Mouse (Mus musculus) ES-E14 (cell line): ENCODE data around the gene Morn4. TPM values are rescaled to one million over a fixed set of nuclear protein-coding genes. Genes with fewer than 3 reads are reported as not detected.

Experiments
- DNase-seq: peaks from one replicate; pipeline ENCODE4 v3.0.0-alpha.2; 2013; ENCODE audit warnings: low read depth, low spot score
- H3K27ac ChIP-seq: 2 replicates; pipeline ENCODE4 v1.5.1; 2012; ENCODE audit warnings: low read depth, mild to moderate bottlenecking, low read length, moderate library complexity, mixed read lengths; ENCODE audit not compliant: poor library complexity, insufficient read depth, severe bottlenecking
- H3K36me3 ChIP-seq: 2 replicates; pipeline ENCODE4 v1.6.1; 2012; ENCODE audit warnings: mild to moderate bottlenecking, low read length, moderate library complexity, mixed read lengths; ENCODE audit not compliant: control insufficient read depth, poor library complexity, insufficient read depth, severe bottlenecking
- H3K4me1 ChIP-seq, 2 experiments: fragments of 150-350 bp in 1 of 2; sonication (generic) in 1 of 2; 2 replicates each; pipeline ENCODE4 v1.6.1; 2012; ENCODE audit warnings: low read length in 2 of 2, mild to moderate bottlenecking in 1 of 2, mixed read lengths in 1 of 2; ENCODE audit not compliant: control insufficient read depth in 2 of 2, insufficient read depth in 2 of 2, poor library complexity in 1 of 2
- H3K4me3 ChIP-seq, 2 experiments: fragments of 150-350 bp in 1 of 2; sonication (generic) in 1 of 2; 2 replicates each; pipeline ENCODE4 v1.5.1; 2012; ENCODE audit warnings: low read length in 2 of 2, low read depth in 1 of 2, mild to moderate bottlenecking in 1 of 2, mixed read lengths in 1 of 2; ENCODE audit not compliant: insufficient read depth in 1 of 2, poor library complexity in 1 of 2, severe bottlenecking in 1 of 2
- H3K9ac ChIP-seq: 2 replicates; pipeline ENCODE4 v1.6.1; 2012; ENCODE audit warnings: low read depth, mild to moderate bottlenecking, low read length, mixed read lengths; ENCODE audit not compliant: poor library complexity, insufficient read depth, severe bottlenecking
- H3K9me3 ChIP-seq: fragments of 150-350 bp; sonication (generic); 2 replicates; pipeline ENCODE4 v1.6.1; 2012; ENCODE audit warnings: low read depth, mild to moderate bottlenecking, low read length; ENCODE audit not compliant: control insufficient read depth, insufficient read depth
- CHD2 ChIP-seq: IDR thresholded peaks from 2 replicates; pipeline ENCODE4 v1.6.1; 2014; ENCODE audit warnings: mild to moderate bottlenecking, low read depth, low read length, inconsistent platforms
- HCFC1 ChIP-seq: IDR thresholded peaks from 2 replicates; pipeline ENCODE4 v1.6.1; 2012; ENCODE audit warnings: low read length, inconsistent platforms, borderline replicate concordance; ENCODE audit not compliant: insufficient read depth
- MAFK ChIP-seq: IDR thresholded peaks from 2 replicates; pipeline ENCODE4 v1.6.1; 2014; ENCODE audit warnings: mild to moderate bottlenecking, low read depth, low read length, inconsistent platforms; ENCODE audit not compliant: insufficient read depth
- ZC3H11A ChIP-seq: IDR thresholded peaks from 2 replicates; pipeline ENCODE4 v1.6.1; 2012; ENCODE audit warnings: low read depth, mild to moderate bottlenecking, inconsistent platforms, low read length, borderline replicate concordance
- ZNF384 ChIP-seq: IDR thresholded peaks from 2 replicates; pipeline ENCODE4 v1.6.1; 2012; ENCODE audit warnings: low read depth, low read length, inconsistent platforms
- in situ Hi-C, 2 experiments: fragments of 600-800 bp; cut with MboI; formaldehyde crosslinking; loops; one replicate each; pipeline ENCODE4 v1.15.1; 2025; ENCODE audit warnings: low sequenced_read_pairs in 2 of 2, inconsistent platforms in 1 of 2; ENCODE audit not compliant: unreplicated experiment in 2 of 2
- total RNA-seq: library from RNA; depleted of rRNA; stranded (reverse); fragments of 300-350 nt; gene quantifications from 2 replicates; pipeline ENCODE4 v1.2.3, GENCODE M21; 2012; rRNA removed

The Morn4 gene
- 2.9 and 3.1 TPM in 2 replicates for total RNA-seq

DNA sequence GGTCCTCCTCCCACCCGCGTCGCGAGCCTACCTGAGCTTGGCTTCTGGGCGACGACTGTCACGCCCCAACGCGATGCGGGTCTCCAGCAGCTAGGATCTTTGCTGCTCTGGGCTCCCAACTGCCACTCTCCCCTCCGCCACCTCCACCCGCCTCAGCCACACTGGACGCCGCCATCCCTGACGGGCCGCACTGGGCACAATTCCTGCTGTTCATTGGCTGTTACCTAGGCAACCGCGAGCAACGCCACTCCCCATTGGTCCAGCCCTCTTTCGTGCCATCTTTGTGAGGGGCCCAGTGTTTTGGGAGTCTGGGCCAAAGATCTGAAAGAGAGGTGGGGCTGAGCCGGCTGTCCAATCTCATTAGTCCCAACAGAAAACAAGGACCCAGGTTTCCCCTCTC, at the start of gene Morn4:
Gene Morn4, minus strand, starts transcription at position 192 of the 400 bp plus-strand sequence.
- TF ChIP-seq MAFK, result no peak
- peak; percentile 71 for TF ChIP-seq CHD2
- TF ChIP-seq ZC3H11A, result no peak
- peak; percentile 60; the same call in 1 of the 2 replicates for TF ChIP-seq HCFC1
- in situ Hi-C loops, result no loop called here
- no peak within 1 kb of the TSS for H3K27ac ChIP-seq
- no peaks in the 10 kb centered on the region for H3K4me1 ChIP-seq
- peak; percentile 89 for DNase-seq
- no peaks in the 10 kb centered on the region for H3K9me3 ChIP-seq
- peak within 1 kb of the TSS; percentile 81 for H3K9ac ChIP-seq
- H3K36me3 ChIP-seq, result no peaks in the 10 kb centered on the region
- peak within 1 kb of the TSS; percentile 82 to 84 for H3K4me3 ChIP-seq

DNA sequence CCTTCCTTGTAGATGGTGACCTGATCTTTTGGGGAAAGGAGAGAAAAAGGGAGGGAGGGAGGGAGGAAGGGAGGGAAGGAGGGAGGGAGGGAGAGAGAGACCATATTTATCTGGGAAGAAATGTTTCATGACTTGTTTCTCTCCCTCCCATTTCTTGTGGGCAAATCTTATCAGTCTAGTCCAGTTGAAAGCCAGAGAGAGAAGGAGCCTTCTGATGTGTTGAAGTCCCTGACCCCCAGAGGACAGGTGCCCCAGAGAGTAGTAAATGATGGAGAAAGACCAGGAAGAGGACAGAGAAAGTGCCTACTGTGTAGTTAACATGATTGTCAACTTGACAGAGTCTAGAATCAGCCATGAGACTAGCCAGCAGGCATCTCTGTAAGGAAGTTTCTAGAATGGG, 48.9 kb upstream of the Morn4 start:
- in situ Hi-C loops, result no loop called here
- no peak for DNase-seq
- no peak overlapping the region for H3K9ac ChIP-seq
- H3K9me3 ChIP-seq, result no peaks in the 10 kb centered on the region
- no peaks in the 10 kb centered on the region for H3K36me3 ChIP-seq
- peaks cover 16 to 39% of the 10 kb centered on the region in 2 experiments; a peak in 3 of 4 replicates for H3K4me1 ChIP-seq
- no peak overlapping the region for H3K4me3 ChIP-seq
- H3K27ac ChIP-seq, result peak overlapping the region; percentile 93; the same call in 1 of the 2 replicates
- TF ChIP-seq ZNF384, result no peak
- TF ChIP-seq MAFK, result no peak
- no peak for TF ChIP-seq HCFC1
- TF ChIP-seq ZC3H11A, result no peak
- TF ChIP-seq CHD2, result no peak

- peaks cover 4% of the 10 kb centered on the region; the same call in 1 of the 2 replicates for H3K36me3 ChIP-seq
- peaks cover 26 to 33% of the 10 kb centered on the region in 2 experiments for H3K4me1 ChIP-seq
- peak overlapping the region; percentile 26; the same call in 1 of the 2 replicates for H3K9ac ChIP-seq
- peak overlapping the region; percentile 87; the same call in 1 of the 2 replicates for H3K27ac ChIP-seq
- H3K9me3 ChIP-seq, result no peaks in the 10 kb centered on the region
- DNase-seq, result no peak
- TF ChIP-seq ZC3H11A (no peak), MAFK (no peak), CHD2 (no peak), HCFC1 (no peak), ZNF384 (no peak)
- in situ Hi-C loops, result no loop called here
- H3K4me3 ChIP-seq, result no peak overlapping the region
Observed at GRCm38 (mm10) chr19:42131101-42131500, 44.9 kb upstream of the Morn4 start.

DNA sequence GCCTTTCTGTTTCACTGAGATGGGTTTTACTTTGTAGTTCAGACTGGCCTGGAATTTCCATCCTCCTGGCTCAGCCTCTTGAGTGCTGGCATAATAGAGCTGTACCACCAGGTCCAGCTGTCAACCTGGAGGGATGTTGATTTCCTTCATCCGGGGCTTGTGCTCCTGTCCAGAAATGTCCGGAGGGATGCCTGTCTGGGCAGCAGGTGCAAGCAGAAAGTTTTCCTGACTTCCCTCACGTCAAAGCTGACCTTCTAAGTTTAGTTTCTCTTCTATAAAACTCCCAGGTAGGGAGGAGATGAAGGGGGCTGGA, 44.1 kb upstream of the Morn4 start:
- Histone ChIP-seq H3K27ac (peak overlapping the region; percentile 87), H3K9ac (peak overlapping the region; percentile 67; the same call in 1 of the 2 replicates), H3K9me3 (no peaks in the 10 kb centered on the region), H3K4me3 (peak overlapping the region in 1 of 2 experiments; percentile 14; a peak in 1 of 4 replicates), H3K4me1 (peaks cover 28 to 33% of the 10 kb centered on the region in 2 experiments), H3K36me3 (peaks cover 7% of the 10 kb centered on the region)
- DNase-seq, result no peak
- in situ Hi-C loops, result no loop called here
- TF ChIP-seq MAFK, result no peak
- no peak for TF ChIP-seq HCFC1
- TF ChIP-seq ZC3H11A, result no peak
- TF ChIP-seq ZNF384, result no peak
- no peak for TF ChIP-seq CHD2
